Mouse (Mus musculus) kidney, postnatal 0 days (tissue): ENCODE data around the gene Slc24a5. TPM values are rescaled to one million over a fixed set of nuclear protein-coding genes. Genes with fewer than 3 reads are reported as not detected.

Source experiments
- ATAC-seq: fragments of 200-750 bp; cut with Nextera tagmentation; replicated peaks from 2 replicates; pipeline ENCODE4 v1.8.0; 2017; ENCODE audit warnings: low read depth, moderate number of reproducible peaks, moderate TSS enrichment, moderate library complexity; ENCODE audit not compliant: low FRiP score
- DNase-seq: peaks from one replicate; pipeline ENCODE4 v3.0.0-alpha.2; 2016; ENCODE audit warnings: low spot score
- H3K27ac ChIP-seq: fragments of 300-500 bp; sonication (generic); 2 replicates; pipeline ENCODE4 v1.5.1; 2014; ENCODE audit warnings: mild to moderate bottlenecking
- H3K27me3 ChIP-seq: fragments of 300-500 bp; sonication (generic); 2 replicates; pipeline ENCODE4 v1.6.1; 2014; ENCODE audit warnings: low read length, mixed read lengths; ENCODE audit not compliant: insufficient read depth
- H3K36me3 ChIP-seq: fragments of 300-500 bp; sonication (generic); 2 replicates; pipeline ENCODE4 v1.6.1; 2014; ENCODE audit warnings: low read length, mixed read lengths; ENCODE audit not compliant: insufficient read depth
- H3K4me1 ChIP-seq: fragments of 300-500 bp; sonication (generic); replicated peaks from 2 replicates; pipeline ENCODE4 v1.6.1; 2014; ENCODE audit warnings: antibody characterized with exemption, low read length, mixed read lengths; ENCODE audit not compliant: insufficient read depth
- H3K4me2 ChIP-seq: fragments of 300-500 bp; sonication (generic); 2 replicates; pipeline ENCODE4 v1.6.1; 2014; ENCODE audit warnings: mild to moderate bottlenecking, low read length, moderate library complexity, mixed read lengths
- H3K4me3 ChIP-seq: fragments of 300-500 bp; sonication (generic); replicated peaks from 2 replicates; pipeline ENCODE4 v1.5.1; 2014; ENCODE audit warnings: low read depth, low read length
- H3K9ac ChIP-seq: fragments of 300-500 bp; sonication (generic); 2 replicates; pipeline ENCODE4 v1.6.1; 2014; ENCODE audit warnings: low read depth, low read length
- H3K9me3 ChIP-seq: fragments of 300-500 bp; sonication (generic); replicated peaks from 2 replicates; pipeline ENCODE4 v1.6.1; 2016; ENCODE audit warnings: low read length, inconsistent platforms, mixed read lengths
- CTCF ChIP-seq: IDR thresholded peaks from 2 replicates; pipeline ENCODE4 v1.5.1; 2016; ENCODE audit warnings: antibody characterized with exemption, low read depth, mild to moderate bottlenecking, moderate library complexity
- WGBS: fragments of 180-500 bp; shearing (Covaris S2); extraction: QIAGEN DNeasy Blood & Tissue Kit; methylation state at CpG from one replicate; pipeline ENCODE4 v1.1.7; 2014; 5-methylcytosine and 5-hydroxymethylcytosine counted together
- polyA plus RNA-seq: library from polyadenylated mRNA; unstranded; fragments of >200 nt; fragmentation: Nextera tagmentation; extraction: Ambion mirVana; gene quantifications from 2 replicates; pipeline ENCODE4 v1.2.1, GENCODE M21; 2015

Slc24a5 gene
- 3.2 and 4.9 TPM in 2 replicates for polyA plus RNA-seq

DNA sequence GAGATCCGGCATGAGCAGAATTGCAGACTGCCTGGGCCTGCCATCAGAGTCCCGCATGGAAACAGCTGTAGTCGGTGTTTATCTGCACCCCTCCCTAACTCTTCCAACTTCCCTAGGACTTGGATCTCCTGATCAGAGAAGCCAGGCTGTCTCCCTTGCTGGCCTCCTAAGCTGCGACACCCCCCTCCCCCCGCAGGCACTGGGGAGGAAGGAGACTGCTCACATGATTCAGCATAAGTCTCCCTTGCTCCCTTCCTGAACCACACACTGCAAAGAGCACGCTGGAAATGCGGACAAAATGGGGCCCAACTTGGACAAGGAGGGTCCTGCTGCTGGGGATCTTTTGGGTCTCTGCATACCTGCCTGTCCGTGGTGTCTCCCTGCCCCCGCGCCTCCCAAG, at the start of gene Slc24a5:
Slc24a5 (plus strand) TSS at position 231 of the 400 bp plus-strand sequence.
- no peak within 1 kb of the TSS for H3K4me2 ChIP-seq
- no peaks in the 10 kb centered on the region for H3K36me3 ChIP-seq
- H3K27ac ChIP-seq: no peak within 1 kb of the TSS
- DNase-seq (no peak), ATAC-seq (no peak)
- H3K4me3 ChIP-seq: no peak within 1 kb of the TSS
- TF ChIP-seq CTCF: no peak
- H3K4me1 ChIP-seq: no peaks in the 10 kb centered on the region
- H3K9me3 ChIP-seq: no peaks in the 10 kb centered on the region
- no peak within 1 kb of the TSS for H3K9ac ChIP-seq
- no peaks in the 10 kb centered on the region for H3K27me3 ChIP-seq
- 52% methylated on average over 10 of the region's 10 CpGs for WGBS

DNA sequence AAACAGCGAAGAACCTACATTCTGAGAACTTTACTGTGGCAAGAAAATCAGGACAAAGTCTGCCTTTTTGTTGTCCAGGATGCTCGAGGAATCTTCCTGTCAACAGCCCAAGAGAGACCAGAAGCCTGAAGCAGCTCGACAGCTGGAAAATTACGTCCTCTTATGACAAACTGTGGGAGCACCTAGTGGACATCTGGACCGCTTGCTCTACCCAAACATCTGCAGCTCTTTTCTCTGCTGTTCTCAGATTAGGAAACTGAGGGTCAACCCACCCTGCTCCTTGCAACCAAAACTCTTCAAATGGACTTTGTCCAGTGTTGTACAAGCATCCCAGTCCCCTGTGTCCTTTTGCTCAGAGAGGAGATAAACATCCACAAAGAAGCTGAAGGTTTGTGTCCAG, 43.5 kb upstream of the Slc24a5 start:
- Histone ChIP-seq H3K9ac (no peak overlapping the region), H3K27ac (no peak overlapping the region), H3K4me1 (no peaks in the 10 kb centered on the region), H3K4me2 (no peak overlapping the region), H3K36me3 (no peaks in the 10 kb centered on the region), H3K9me3 (no peaks in the 10 kb centered on the region), H3K27me3 (no peaks in the 10 kb centered on the region), H3K4me3 (no peak overlapping the region)
- TF ChIP-seq CTCF: peak; percentile 35; the same call in 1 of the 2 replicates
- peak; percentile 57 for DNase-seq
- WGBS: 34% methylated on average over 5 of the region's 5 CpGs
- no peak for ATAC-seq

DNA sequence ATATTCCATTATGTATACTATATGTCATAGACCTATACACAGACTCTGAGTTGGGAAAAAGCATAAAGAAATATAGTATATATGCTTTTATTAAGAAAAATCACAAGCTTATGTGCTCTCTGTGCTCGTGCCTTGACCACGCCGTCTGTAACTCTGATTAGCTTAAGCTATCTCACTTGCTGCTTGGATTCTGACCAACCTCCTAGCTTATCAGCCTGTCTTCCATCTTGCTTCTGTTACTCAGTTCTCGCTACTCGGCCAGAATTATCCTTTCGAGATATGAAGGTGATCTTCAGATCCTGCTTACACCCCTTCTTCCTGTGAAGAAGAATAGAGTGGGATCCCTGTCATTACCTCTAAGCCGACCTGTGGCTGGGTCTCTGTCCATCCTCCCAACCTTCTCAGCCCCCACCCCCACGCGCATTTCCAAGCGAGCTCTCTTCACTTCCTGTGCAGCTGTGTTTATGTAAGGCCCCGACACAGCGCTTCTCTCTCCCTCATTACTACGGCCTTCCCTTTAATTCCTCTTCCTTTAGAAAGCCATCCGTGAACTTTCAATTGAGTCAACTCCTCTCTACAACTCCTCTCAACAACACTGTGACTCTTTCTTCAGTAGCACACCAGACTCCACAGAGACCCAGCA, 41.4 kb upstream of the Slc24a5 start:
- H3K4me2 ChIP-seq: no peak overlapping the region
- no peak for TF ChIP-seq CTCF

DNA sequence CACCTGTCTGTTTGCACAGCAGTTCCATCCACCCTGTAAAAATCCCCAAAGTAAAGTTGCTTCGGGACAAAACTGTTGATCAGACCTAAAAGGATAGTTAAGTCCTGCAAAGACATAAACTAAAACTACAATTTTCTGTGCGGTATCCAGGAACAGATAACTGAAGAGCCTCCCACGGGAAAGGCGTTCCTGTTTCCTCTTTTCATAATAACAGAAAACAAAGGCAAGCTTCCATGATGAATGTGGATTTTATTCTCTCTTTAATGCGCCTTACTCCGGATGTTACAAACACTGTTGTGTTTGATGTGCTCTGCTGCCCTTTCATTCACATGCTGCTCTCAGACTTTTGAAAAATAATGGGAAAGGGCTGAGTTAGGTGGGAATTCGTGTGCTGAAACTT, 37.3 kb upstream of the Slc24a5 start:
- Histone ChIP-seq H3K4me1 (no peaks in the 10 kb centered on the region), H3K27me3 (no peaks in the 10 kb centered on the region), H3K36me3 (no peaks in the 10 kb centered on the region), H3K4me2 (no peak overlapping the region), H3K9ac (no peak overlapping the region), H3K27ac (no peak overlapping the region), H3K4me3 (no peak overlapping the region), H3K9me3 (no peaks in the 10 kb centered on the region)
- no peak for ATAC-seq
- no peak for TF ChIP-seq CTCF
- peak; percentile 46 for DNase-seq
- 64% methylated on average over 7 of the region's 7 CpGs for WGBS

More for the DNA sequence above, 41.4 kb upstream of the Slc24a5 start:
- Histone ChIP-seq H3K4me3 (no peak overlapping the region), H3K9ac (no peak overlapping the region), H3K36me3 (no peaks in the 10 kb centered on the region), H3K27ac (no peak overlapping the region), H3K4me1 (no peaks in the 10 kb centered on the region), H3K27me3 (no peaks in the 10 kb centered on the region), H3K9me3 (no peaks in the 10 kb centered on the region)
- DNase-seq: peak; percentile 59
- WGBS: 35% methylated on average over 14 of the region's 14 CpGs
- ATAC-seq: no peak

- ATAC-seq: no peak
- H3K9me3 ChIP-seq: no peaks in the 10 kb centered on the region
- no peak overlapping the region for H3K4me3 ChIP-seq
- no peaks in the 10 kb centered on the region for H3K27me3 ChIP-seq
- H3K4me1 ChIP-seq: no peaks in the 10 kb centered on the region
- WGBS: 61% methylated on average over 8 of the region's 8 CpGs
- no peak for TF ChIP-seq CTCF
- no peak overlapping the region for H3K9ac ChIP-seq
- DNase-seq: no peak
- H3K4me2 ChIP-seq: no peak overlapping the region
- H3K27ac ChIP-seq: no peak overlapping the region
- no peaks in the 10 kb centered on the region for H3K36me3 ChIP-seq
Measured at GRCm38 (mm10) chr2:125031111-125031510, 36.8 kb upstream of the Slc24a5 start.

GRCm38 (mm10) chr2:125031562-125032257, 36.2 kb upstream of the Slc24a5 start:
- no peaks in the 10 kb centered on the region for H3K36me3 ChIP-seq
- no peaks in the 10 kb centered on the region for H3K27me3 ChIP-seq
- H3K4me2 ChIP-seq: no peak overlapping the region
- WGBS: 80% methylated on average over 12 of the region's 12 CpGs
- no peaks in the 10 kb centered on the region for H3K9me3 ChIP-seq
- no peak overlapping the region for H3K9ac ChIP-seq
- H3K4me3 ChIP-seq: no peak overlapping the region
- TF ChIP-seq CTCF: no peak
- ATAC-seq: no peak
- no peak for DNase-seq
- H3K4me1 ChIP-seq: no peaks in the 10 kb centered on the region
- 0 out of 2 replicates have a peak overlapping the region, but pooled peaks have one; percentile 1 for H3K27ac ChIP-seq
